Mouse (Mus musculus): ENCODE results near the gene Macrod1.

The Macrod1 gene

DNA sequence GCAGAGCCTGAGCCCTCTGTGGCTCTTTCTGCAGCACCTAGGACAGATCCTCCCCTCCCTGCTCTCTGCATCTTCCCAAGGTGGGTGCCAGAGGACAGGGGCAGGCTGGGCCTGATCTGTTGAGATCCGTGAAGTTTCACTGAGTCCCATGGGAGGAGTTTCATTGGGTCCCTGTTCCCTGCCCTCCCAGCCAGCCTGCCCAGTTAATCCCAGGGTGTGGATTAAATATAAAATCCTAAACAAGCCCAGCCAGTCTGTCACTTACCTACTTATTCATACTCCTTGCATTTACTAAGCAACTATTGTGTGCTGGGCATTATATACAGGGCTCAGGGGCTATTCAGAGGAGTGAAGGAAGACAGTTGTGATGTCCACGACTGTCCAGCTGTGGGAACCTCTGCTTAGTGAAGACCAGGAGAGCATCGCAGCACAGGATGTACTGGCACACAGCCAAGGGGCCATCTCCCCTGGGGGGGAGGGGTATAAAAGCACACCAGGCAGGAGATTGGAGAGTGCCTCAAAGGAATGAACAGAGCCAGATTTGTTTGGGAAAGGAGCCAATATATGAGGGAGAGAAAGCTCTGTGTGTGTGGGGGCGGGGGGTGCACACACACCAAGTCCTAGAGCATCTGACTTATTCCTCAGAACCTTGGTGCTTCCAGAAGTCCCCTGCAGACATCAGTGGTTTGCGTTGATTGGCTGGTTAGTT is 85.8 kb downstream of the Macrod1 start:
- no peak for DNase-seq (ENCODE audit: low spot score)

GRCm38 (mm10) chr19:7143854-7144253 is 87.2 kb downstream of the Macrod1 start:
- DNase-seq (ENCODE audit: low spot score), result peak; percentile 55

GRCm38 (mm10) chr19:7144458-7144857 is 87.8 kb downstream of the Macrod1 start:
- no peak for DNase-seq (ENCODE audit: low spot score)

DNA sequence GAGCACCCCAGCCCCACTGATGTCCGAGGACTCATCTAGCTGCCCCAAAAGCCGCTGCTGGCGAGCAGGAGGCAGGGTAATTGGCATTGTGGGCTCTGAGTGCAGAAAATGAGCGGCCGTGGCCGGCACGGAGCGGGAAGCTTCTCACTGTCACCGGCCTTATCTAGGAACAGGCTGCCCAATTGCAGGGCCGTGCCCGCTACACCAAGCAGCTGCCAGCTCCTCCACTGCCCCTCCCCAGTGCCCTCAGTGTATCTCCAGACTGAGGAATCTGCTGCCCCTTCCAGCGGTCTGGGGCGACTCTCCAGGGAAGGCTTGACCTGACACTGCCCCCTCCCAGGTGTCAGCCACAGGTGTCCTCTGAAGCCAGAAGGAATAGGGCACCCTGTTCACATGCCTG is 89.8 kb downstream of the Macrod1 start:
- no peak for DNase-seq (ENCODE audit: low spot score)

GRCm38 (mm10) chr19:7148096-7148495 is 91.5 kb downstream of the Macrod1 start:
- DNase-seq (ENCODE audit: low spot score), result no peak

DNA sequence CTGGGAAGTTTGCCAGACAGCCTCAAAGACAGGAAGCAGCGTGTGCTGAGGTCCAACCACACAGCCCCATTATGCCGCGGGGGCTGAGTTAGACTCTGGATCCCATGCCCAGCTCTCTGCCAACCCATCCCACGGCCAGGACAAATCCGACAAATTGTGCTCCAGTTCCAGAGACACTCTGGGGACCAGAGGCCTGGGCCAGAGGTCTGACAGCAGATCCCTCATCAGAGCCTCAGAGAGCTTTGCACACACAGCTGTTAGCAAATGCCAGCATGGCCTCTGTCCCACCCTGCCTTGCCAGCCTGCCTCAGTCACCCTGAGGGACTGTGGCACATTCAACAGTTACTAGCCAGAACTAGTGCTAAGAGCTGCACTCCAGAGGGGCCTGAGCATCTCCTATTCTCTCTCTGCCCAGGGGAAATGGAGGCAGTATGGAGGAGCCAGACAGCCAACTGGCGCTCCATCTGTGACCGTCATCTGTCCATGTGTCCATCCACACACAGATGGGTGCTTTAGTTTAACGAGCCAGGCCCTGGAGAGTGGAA is 92.0 kb downstream of the Macrod1 start:
- no peak for DNase-seq (ENCODE audit: low spot score)

- DNase-seq (ENCODE audit: low spot score), result no peak
Measured at GRCm38 (mm10) chr19:7149158-7149685, 92.6 kb downstream of the Macrod1 start.

DNA sequence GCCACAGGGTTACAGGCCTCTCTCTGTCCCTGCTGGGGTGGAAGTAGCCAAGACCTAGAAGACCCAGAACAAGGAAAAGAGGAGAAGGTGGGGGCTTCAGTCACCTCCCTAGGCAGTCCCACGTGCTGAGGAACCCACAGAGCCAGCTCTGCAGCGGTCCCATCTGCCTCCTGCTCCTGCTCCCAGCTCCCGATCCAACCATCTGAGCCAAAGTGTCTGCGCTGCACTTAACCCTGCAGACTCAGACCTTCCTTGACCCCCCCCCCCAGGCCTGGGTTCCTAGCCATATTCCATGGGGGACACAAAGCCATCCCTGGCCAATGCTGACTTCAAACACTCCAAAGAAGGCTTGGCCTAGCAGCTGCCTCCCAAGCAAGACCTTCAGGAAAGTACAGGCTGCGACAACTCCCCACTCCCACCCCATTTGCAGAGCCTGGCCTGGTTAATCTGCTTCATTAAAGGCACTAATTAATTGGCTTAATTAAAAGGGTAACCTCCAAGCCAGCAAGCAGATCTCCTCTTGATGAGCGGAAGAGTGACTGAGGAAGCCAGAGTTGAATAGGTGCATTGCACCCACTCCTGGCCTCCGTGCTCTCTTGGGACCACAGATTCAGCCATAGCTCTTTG is 94.8 kb downstream of the Macrod1 start:
- DNase-seq (ENCODE audit: low spot score), result no peak

GRCm38 (mm10) chr19:7151927-7152653 is 95.5 kb downstream of the Macrod1 start:
- DNase-seq (ENCODE audit: low spot score), result no peak

GRCm38 (mm10) chr19:7153232-7153631 is 96.6 kb downstream of the Macrod1 start:
- no peak for DNase-seq (ENCODE audit: low spot score)

DNA sequence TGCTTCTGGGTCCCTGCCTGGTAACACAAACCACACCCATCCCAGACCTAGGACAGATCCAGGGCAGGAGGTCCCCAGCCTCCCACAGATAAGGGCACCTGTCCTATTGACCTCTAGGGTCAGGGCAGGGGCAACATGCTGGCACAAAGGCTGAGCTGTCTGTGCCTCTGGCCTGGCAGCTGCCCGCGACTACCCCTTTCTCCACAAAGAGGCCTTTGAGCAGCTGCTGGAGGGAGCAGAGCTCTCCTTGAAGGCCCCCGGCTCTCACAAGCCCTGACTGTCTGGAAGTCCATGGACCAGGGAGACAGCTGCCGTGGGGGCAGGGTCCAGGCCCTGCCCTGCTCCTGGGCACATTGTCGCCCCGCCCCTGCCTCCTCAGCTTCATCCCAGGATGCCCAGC is 98.6 kb downstream of the Macrod1 start:
- DNase-seq (ENCODE audit: low spot score), result no peak

GRCm38 (mm10) chr19:7157734-7158133 is 101.1 kb downstream of the Macrod1 start:
- DNase-seq (ENCODE audit: low spot score), result no peak

GRCm38 (mm10) chr19:7160151-7160906 is 103.7 kb downstream of the Macrod1 start:
- DNase-seq (ENCODE audit: low spot score), result no peak

DNA sequence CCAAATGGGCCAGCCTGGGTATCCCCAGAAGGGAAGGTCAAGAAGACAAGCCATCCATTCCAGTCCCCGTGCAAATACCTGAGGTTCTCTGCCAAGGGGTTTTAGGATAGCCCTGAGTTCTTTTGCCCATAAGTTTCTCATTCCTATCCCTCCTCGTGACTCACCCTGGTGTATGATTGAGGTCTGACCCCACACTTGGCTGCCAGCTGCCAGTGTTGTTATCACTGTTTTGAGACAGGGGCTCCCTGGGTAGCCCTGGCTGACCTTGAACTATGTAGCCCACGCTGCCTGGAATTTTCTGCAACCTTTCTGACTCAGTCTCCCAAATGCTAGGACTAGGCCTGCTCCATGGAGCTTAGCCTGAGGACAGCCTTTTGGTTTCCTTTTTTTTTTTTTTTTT is 104.5 kb downstream of the Macrod1 start:
- no peak for DNase-seq (ENCODE audit: low spot score)

DNA sequence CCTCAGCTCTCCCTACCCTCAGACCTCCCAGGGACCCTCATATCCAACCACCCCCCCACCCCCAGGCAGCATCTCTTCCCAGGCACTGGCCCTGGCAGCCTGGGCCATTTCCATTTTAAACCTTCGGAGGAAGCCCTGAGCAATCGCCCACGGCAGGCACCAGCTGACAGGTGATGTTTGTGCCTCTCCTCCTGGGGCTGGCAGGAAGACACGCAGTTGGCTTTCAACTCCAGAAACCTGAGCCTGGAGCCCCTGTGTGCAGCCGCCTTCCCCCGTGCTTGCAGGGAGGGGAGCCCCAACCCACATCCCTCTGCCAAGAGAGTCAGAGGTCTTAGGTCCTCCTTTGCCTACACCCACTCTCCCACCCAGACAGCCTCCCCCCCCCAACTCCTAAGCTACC is 107.6 kb downstream of the Macrod1 start:
- no peak for DNase-seq (ENCODE audit: low spot score)

GRCm38 (mm10) chr19:7164820-7165323 is 108.3 kb downstream of the Macrod1 start:
- DNase-seq (ENCODE audit: low spot score), result no peak

- no peak for DNase-seq (ENCODE audit: low spot score)
Measured at GRCm38 (mm10) chr19:7165509-7166199, 109.0 kb downstream of the Macrod1 start.

GRCm38 (mm10) chr19:7166200-7166711 is 109.6 kb downstream of the Macrod1 start:
- DNase-seq (ENCODE audit: low spot score), result no peak

- no peak for DNase-seq (ENCODE audit: low spot score)
Measured at GRCm38 (mm10) chr19:7166767-7167166, 110.2 kb downstream of the Macrod1 start.

GRCm38 (mm10) chr19:7168423-7168822 is 111.8 kb downstream of the Macrod1 start:
- DNase-seq (ENCODE audit: low spot score), result no peak

DNA sequence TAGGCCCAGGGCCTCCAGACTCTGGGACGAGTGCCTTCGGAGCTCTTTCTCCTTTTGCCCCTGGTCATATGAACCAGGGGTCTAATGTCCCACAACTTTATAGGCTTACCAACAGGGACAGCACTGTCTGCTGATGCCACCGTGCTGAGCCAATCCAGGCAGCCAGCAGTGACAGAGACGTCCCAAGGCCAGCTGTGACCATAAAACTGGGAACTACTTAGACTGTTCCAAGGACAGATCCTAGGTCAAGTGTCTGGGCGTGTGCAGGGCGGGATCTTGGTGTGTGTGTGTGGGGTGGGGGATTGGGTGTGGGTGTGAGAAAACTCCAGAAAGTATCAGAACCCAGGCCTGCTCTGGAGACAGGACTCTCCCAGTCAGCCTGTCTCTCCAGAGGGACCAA is 114.3 kb downstream of the Macrod1 start:
- no peak for DNase-seq (ENCODE audit: low spot score)
